Mouse (Mus musculus): ENCODE data around the gene Gpalpp1.

The Gpalpp1 gene

DNA sequence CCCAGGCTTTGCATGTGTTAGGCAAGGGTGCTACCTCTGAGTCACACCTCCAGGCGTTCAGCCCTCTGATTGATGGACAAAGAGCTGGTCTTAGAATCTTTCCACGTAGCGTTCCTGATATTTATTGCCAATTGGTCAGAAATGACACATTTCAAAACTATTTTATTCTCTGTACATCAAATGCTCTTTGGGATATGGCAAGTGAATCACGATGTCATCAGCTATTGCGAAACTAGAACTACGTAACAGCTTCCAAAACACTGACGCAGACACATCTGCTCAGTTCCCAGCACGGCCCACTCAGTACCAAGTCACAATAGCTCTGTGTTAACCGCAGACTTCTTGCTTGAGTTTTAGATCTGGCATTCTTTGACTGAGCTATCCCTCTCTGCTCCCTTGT lies 11.0 kb downstream of the Gpalpp1 start:
- no peak for DNase-seq (ENCODE audit: low spot score)

DNA sequence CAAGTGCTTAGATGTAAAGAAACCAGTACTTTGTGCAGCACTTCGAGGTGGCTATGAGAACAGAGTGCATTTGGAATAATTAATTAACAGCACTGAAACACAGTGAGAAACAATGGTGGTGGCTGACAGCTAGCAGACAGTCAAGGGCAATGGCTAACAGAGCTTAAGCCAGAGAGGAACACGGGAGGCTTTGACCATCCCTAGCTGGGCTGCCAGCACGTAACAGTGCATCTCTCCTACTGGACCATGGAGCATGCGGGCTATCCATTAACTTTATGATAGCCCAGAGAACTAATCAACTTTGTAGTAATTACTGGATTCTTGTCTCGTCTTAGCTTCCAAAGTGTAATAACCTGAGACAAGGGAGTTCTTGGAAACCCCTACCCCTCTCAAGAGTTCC lies 12.7 kb downstream of the Gpalpp1 start:
- no peak for DNase-seq (ENCODE audit: low spot score)

DNA sequence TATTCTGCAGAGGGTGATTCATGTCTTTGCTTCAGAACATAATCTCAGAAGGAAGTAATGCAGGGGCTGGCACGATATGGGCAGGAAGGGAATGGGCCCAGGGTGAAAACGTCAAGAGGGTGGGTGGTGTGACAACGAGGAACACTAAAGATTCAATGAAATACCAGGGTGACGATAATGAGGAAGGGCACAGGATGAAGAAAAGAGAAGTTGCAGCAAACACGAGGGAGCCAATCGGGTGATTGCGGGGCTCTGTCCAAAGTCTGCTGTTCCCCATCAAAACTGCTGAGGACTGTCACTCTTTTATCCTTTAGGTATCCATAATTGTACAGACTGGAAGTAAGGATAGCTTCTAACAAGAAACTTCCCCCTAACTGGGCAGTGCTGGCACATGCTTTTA lies 13.3 kb downstream of the Gpalpp1 start:
- DNase-seq (ENCODE audit: low spot score) = no peak

DNA sequence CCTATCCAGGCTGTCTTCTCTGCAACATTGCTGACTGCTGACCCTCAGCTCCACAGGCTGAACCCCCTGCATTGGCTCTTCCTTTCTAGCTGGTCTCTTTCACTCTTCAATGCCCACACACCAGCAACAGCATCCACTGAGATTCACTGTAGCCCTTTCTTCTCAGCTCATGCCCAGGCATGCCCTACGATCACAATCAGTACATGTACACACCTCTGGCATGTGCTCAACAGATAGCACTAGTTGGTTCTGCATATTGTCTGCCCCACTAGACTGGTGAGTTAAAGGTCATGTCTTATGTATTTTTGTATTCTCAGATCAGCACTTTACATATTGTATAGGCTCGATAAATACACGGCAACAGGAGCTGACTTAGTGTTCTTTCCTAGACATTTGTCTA lies 26.4 kb downstream of the Gpalpp1 start:
- no peak for DNase-seq (ENCODE audit: low spot score)

DNA sequence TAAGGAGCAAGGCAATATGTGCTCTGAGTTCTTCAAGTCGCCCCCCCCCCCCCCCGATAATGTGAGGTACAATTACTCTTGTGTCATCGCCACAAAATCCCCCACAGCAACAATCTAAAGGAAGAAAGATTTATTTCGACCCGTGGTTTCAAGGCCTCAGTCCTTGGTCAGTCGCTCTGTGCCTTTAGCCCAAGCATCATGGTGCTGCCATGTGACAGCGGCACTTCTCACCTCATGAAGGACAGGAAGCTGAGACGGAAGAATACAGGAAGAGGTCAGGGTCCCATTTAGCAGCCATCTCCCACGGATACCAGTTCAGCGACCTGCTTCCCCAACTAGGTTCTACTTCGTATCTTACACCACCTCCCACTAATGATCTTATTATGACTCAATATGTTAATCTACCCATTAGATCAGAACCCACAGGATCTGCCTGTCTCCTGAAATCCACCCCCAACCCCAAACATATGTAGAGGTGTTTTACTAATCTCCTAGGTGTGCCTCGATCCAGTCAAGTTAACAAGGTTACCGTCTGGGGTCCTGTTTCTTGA lies 28.4 kb downstream of the Gpalpp1 start:
- DNase-seq (ENCODE audit: low spot score) = no peak

DNA sequence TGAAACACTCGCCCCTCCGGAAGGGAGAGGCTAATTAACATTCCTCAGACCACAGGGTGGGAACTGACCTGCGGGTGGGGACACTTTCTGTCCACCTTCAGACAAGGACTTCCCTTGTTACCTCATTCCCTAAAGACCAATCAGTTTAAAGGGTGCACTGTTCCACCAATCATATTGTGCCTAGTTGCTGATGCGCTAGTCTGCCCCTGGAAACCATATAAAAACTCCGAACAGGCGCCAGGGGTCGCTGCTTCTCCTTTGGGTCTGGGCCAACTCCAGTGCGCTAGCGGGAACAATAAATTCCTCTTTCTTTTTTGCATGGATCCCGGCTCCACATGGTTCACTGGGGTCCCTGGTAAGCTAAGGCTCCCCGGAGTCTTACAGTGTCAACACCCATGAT lies 29.1 kb downstream of the Gpalpp1 start:
- DNase-seq (ENCODE audit: low spot score) = no peak

DNA sequence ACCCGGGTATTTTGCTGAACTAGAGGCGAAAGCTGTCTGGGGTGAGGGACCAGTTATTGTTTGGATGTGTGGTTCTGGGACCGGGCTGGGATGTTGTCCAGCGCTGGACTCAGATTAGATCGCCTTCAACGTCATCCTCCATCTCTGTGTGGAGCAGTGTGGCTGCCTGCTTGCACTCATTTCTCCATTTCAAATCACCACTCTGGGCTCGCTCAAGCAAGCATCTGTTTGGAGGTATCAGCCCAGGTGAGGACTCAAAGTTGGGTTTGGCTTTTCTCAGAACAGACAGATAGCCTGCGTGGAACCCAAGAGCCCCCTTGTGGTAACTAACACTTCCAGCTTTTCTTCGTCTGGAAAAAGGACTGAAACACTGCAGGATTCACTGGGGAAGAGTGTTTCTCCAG lies 33.5 kb downstream of the Gpalpp1 start:
- DNase-seq (ENCODE audit: low spot score) = peak; percentile 77

DNA sequence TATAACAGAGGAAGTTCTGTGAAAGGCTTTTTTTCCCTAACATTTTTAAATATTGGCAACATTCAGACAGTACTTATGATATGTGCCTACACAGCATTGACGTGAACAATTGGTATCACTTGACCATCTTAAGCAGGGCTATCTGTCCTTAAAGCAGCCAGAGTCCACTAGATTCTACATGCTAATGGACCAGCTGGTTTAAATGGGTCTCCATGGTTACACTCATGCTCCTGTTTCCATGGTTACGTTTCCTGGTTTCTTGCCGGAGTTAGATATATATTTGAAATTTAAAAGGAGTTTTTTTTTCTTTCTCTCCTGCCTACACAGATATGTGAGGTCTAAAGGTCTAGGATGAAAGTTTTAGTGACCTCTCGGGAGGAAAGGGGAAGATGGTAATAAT lies 34.0 kb downstream of the Gpalpp1 start:
- peak; percentile 52 for DNase-seq (ENCODE audit: low spot score)

DNA sequence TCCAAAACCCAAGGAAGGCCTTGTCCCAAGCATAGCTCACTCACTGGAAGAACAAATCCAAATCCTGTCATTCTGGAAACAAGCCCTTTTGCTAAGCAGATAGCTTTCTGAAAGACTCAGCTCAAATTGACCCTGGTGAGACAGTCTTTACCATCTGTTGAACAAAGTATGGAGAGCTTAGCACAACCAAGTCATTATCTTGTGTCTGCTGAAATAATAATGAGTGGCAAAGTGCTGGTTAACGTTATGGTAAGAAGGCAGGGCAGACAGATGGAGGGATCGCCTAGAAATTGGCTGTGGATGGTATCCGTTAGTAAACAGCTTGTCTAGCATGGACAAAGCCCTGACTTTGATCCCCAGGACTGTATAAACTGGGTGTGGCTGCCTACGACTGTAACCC lies 34.8 kb downstream of the Gpalpp1 start:
- DNase-seq (ENCODE audit: low spot score) = no peak

DNA sequence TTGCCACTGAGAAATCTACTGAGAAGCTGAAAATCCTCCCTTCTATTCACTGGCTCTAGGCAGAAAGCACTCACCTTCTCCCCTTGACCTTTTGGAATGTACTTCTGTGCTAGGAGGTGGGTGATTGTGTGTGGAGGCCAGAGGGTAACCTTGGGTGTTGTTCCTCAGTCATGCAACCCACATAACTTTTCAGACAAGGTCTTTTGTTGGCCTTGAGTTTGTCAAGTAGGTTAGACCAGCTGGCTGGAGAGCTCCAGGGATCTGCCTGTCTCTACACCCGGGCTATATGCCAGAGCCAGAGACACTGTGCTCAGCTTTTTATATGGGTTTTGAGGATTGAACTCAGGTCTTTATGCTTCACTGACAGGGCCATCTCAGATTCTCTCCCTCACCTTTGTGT lies 36.4 kb downstream of the Gpalpp1 start:
- DNase-seq (ENCODE audit: low spot score) = no peak

DNA sequence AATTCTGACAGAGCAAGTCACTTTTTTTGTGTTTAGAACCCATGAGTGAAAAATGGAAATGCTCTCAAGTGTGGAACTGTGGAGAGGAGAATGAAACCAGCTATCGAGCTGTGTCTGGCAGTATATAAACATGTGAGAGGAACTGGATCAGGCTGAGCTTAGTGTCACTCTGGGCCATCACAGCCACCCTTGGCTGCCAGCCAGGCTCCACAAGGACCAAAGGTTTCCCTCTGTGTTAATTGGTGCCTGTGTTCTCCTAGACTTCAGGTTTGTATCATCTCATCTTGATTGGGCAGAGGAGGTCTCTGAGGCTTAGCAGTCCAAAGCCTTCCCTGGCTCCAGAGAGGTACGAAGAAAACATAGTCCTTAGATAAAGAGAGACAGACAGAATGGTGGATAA lies 37.9 kb downstream of the Gpalpp1 start:
- no peak for DNase-seq (ENCODE audit: low spot score)

DNA sequence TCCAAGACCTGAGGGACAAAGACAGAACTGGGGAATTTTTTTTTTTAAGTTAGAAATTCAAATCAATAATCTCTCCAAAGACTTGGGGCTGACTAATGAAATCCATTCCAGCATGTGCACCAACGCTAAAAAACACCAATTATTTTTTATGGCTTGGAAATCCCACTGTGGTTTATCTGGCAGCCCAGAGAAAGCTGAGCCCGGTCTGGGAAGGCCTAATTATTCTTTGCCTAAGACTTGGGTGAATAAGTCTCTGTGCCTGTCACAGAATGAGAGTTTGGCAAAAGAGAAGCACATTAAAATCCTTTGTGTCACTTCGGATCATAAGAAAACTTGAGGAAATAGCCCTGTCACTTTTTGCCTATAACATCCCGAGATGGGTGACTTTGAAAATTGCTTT lies 41.3 kb downstream of the Gpalpp1 start:
- DNase-seq (ENCODE audit: low spot score) = no peak

DNA sequence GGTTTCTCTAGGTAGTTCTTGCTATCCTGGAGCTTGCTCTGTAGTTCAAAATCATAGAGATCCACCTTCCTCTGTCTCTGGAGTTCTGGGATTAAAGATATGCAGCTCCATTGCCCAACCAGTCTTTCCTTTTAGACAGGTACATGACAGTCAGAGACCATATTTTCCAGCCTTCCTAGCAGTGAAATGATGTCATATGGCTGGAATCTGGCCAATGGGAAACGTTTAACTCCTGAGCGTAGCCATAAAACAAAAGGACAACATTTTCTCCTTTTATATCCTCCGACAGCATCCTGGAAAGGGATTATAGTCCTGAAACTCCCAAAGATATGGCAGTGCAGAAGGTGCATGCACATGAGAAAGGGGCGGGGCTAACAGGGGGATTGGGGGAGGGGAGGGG lies 42.3 kb downstream of the Gpalpp1 start:
- DNase-seq (ENCODE audit: low spot score) = no peak

DNA sequence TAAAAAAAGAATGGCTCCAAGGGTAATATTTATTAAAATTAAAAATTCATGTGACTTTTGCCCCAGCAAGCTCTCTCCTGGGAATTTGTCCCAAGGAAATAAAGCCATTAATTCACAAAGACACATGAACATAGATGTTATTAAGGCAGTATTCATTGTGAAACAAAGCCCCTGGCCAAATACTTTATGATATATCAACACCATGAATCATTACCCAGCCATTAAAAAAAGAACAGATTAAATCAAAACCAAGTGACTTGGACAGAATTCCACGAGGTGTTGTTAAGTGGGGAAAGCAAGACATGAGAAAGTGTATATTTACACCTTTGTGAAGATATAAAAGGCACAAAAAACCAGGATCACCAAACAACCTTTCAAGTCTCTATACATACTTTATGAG lies 43.3 kb downstream of the Gpalpp1 start:
- DNase-seq (ENCODE audit: low spot score) = no peak

DNA sequence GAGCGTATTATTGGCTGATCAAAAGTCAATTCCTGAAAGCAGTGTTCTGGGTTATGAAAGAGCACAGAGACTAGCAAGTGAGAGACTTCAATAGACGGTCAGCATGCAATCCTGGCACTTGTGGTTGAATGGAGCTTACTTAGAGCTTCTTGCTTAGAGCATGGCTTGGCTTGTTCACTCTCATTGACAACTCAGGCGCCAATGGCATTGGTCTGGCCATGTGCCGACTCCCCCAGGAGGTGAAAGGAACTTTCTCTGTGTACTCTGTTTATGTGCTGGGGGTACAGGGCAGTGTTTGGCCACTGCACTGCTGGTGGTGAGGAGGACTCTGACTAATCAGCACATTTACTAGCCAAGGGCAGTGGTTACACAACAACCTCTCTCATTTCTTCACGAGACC lies 51.1 kb downstream of the Gpalpp1 start:
- no peak for DNase-seq (ENCODE audit: low spot score)

DNA sequence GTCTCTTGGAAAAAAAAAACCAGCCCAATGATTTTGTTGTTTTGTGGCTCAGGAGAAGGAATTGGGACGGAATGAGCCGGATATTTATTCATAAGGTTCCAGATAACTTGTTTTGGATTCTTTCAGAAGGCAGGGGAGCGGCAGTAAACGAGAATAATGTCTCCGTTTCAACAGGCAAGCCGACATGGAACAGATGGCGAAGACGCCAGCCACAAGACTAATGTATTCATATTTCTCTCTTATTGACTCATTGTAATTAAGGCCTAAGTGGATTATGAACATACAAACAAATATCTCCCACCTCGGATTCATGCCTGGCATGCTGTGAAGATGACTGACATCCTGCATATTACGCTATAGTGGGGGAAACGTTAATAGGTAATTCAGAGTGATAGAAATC lies 56.8 kb downstream of the Gpalpp1 start:
- DNase-seq (ENCODE audit: low spot score) = no peak

DNA sequence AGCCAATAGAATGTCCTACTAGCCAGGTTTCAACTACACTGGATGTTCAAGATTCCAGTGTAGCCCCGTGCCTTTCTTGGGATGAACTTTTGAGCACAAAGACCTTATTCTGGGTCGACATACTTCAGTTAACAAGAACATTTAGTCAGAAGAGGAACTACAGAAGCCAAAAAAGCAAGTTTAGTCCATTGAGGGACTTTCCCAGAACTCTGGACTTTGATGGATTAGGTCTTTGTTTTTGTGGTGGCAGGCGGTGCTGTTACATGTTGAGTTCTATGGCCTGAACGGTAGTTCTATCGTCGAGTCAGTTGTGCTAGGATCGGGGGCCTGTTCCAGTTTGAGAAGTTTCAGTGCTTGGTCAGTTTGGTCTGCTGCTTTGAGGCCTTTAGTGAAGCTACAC lies 58.6 kb downstream of the Gpalpp1 start:
- DNase-seq (ENCODE audit: low spot score) = no peak

DNA sequence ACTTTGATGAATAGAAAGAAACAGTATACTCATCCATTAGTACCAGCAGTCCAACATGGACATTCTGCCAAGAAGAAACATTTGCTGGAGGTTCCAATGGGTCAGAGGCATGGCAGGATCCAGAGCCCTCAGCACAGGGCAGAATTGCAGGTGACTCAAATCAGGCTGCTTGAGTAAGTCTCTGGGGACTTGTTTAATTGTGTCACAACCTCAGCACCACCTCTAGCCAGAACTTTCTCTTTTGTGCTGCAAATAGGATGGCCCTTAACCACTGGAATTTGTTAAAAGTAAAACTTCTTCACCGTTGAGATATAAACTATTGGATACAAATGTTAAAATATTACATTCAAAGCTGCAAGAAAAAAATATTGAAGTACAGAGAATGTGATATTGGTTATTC lies 64.8 kb downstream of the Gpalpp1 start:
- DNase-seq (ENCODE audit: low spot score) = no peak

DNA sequence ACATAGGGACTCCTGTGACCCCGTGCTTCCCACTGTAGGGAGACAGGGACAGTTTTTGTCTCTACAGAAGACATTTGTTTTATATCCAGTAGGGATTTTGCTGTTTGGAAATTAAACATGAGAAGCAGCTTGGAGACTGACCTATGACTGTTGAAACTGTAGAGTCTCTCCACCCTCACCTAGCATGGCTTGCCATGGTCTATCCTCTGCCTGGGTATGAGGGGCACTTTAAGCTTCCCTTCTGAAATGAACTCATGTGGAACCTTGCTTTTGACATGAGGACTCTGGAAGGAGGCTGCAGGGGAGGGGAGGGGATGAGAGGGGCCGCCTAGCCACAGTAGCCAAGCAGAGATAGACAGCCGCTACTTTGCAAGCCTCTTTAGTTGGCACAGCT lies 66.4 kb downstream of the Gpalpp1 start:
- no peak for DNase-seq (ENCODE audit: low spot score)

DNA sequence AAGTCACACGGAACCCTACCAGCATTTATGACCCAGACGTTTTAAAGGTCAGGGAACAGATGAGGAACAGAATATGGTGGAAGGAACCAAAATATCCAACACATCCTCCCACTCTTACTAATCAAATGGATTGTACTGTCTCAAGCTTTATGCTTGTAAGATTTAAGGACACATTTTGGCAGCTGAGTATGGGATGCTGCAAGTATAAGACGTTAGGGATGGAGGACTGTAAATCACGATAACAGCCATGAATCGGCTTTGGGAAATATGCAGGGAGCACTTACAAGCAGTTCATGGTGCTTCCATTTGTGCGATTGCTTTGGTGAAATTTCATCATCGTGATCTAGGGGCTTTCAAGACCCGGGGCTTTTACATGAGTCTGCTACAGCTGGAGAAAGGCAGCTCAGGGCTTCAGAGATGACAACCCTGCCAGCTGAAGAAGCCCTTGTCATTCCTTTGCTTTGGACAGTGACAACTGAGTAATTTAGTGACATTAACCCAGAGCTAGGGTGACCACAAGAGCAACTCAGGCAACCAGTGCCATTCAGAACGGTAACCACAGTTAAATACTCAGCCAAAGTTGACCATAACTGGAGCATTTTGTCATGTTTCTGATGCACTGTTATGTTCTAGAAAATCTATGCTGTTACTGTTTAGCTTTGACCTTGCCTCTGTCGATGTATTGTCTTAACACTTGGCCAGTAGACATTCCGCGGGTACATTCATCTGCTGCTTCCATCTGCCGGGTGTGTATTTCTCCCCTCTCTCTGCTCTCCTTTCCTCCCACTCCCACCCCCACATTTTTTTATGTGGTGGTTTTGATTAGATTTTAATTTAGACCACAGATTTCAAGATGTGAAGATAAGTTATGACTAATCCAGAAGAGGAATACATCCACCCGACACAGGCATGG lies 67.1 kb downstream of the Gpalpp1 start:
- DNase-seq (ENCODE audit: low spot score) = no peak
